Mouse (Mus musculus) testis, adult 2 months (tissue): Measurements from ENCODE around the gene Pitpnm1.
A peak's percentile ranks its signal among the peaks of the same experiment; 100 is the strongest.
"Not testable (repeated sequence)": the region's sequence is repeated elsewhere in the genome, so short reads cannot be mapped to it uniquely, and the experiment has no call there.

Experiments
- CTCF ChIP-seq: fragments of 200-500 bp; IDR thresholded peaks from 2 replicates; pipeline ENCODE4 v1.5.1; 2012; ENCODE audit warnings: low read depth, mild to moderate bottlenecking, inconsistent platforms, low read length, moderate library complexity; ENCODE audit not compliant: control insufficient read depth, insufficient read depth, insufficient replicate concordance
- POLR2A ChIP-seq: fragments of 200-500 bp; IDR thresholded peaks from 2 replicates; pipeline ENCODE4 v1.6.1; 2012; ENCODE audit warnings: low read depth, mild to moderate bottlenecking, inconsistent platforms, low read length, moderate library complexity; ENCODE audit not compliant: control insufficient read depth

DNA sequence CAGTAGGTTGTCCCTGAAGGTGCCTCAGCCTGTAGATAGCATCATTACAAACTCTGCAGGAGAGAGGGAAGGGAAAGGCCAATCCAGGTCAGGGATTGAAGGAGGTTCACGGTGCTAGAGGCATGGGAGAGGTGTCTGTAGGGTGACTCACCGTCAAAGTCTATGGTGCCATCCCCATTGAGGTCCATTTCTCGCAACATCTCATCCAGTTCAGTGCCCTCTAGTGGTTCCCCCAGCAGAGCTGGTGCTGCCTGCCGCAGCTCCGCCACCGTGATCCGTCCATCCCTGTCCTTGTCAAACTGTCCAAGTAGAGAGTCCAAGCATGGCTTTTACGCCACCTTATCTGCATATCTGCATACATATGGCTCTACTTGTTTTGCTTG is 36.2 kb downstream of the Pitpnm1 start:
- TF ChIP-seq POLR2A: not testable (repeated sequence)
- peak; percentile 15; the same call in 1 of the 2 replicates for TF ChIP-seq CTCF
